Mouse (Mus musculus): Measurements from ENCODE around the gene Ccdc9. TPM values are rescaled to one million over a fixed set of nuclear protein-coding genes. Genes with fewer than 3 reads are reported as not detected.

The Ccdc9 gene
- polyA plus RNA-seq, 2 experiments = 15.9 to 84.8 TPM

GRCm38 (mm10) chr7:16229869-16230268 is 56.7 kb downstream of the Ccdc9 start:
- TF ChIP-seq POLR2A (IDR thresholded peaks at IDR 0.05; ENCODE audit: borderline replicate concordance, extremely low read depth, insufficient read depth, insufficient read length) = no peak
- Histone ChIP-seq H3K36me3 (ENCODE audit: control insufficient read depth, insufficient read depth, low read length) (no peaks in the 10 kb centered on the region), H3K4me1 (ENCODE audit: control insufficient read depth, insufficient read depth, low read length) (no peaks in the 10 kb centered on the region), H3K27me3 (ENCODE audit: control insufficient read depth, insufficient read depth, low read length) (no peaks in the 10 kb centered on the region), H3K27ac (replicated peaks; ENCODE audit: low read depth, low read length) (no peak overlapping the region), H3K4me3 (replicated peaks; ENCODE audit: low read length) (no peak overlapping the region), H3K9ac (ENCODE audit: low read depth, low read length, severe bottlenecking) (no peak overlapping the region), H3K4me2 (replicated peaks; ENCODE audit: low read depth, low read length, severe bottlenecking) (no peak overlapping the region), H3K9me3 (ENCODE audit: control insufficient read depth, low read length) (no peaks in the 10 kb centered on the region)
- 30% methylated on average over 5 of the region's 5 CpGs for WGBS
- ATAC-seq (ENCODE audit: low FRiP score, low read depth) (no peak), DNase-seq (ENCODE audit: low spot score) (no peak)

Other genes starting within 250 kb of the Ccdc9 start
- 20.1 and 26.6 TPM in 2 replicates for gene Bicra, start 238.9 kb downstream of the Ccdc9 start, polyA plus RNA-seq (2012; rRNA removed)
- gene Bicra, start 238.9 kb downstream of the Ccdc9 start, polyA plus RNA-seq (2014; fragmentation: Nextera tagmentation; extraction: Ambion mirVana) = 8.6 and 10.1 TPM in 2 replicates
- gene Zfp541, start 225.0 kb downstream of the Ccdc9 start, polyA plus RNA-seq (2012; rRNA removed) = 0.26 and 0.35 TPM in 2 replicates
- 0.17 TPM in 1 of 2 replicates, not detected in the other for gene Zfp541, start 225.0 kb downstream of the Ccdc9 start, polyA plus RNA-seq (2014; fragmentation: Nextera tagmentation; extraction: Ambion mirVana)
- 212 and 247 TPM in 2 replicates for gene Napa, start 188.3 kb downstream of the Ccdc9 start, polyA plus RNA-seq (2012; rRNA removed)
- 206 and 217 TPM in 2 replicates for gene Napa, start 188.3 kb downstream of the Ccdc9 start, polyA plus RNA-seq (2014; fragmentation: Nextera tagmentation; extraction: Ambion mirVana)
- gene Kptn, start 166.9 kb downstream of the Ccdc9 start, polyA plus RNA-seq (2012; rRNA removed) = 38.0 and 43.1 TPM in 2 replicates
- 28.6 and 33.5 TPM in 2 replicates for gene Kptn, start 166.9 kb downstream of the Ccdc9 start, polyA plus RNA-seq (2014; fragmentation: Nextera tagmentation; extraction: Ambion mirVana)
- 7.3 and 9.8 TPM in 2 replicates for gene Slc8a2, start 157.0 kb downstream of the Ccdc9 start, polyA plus RNA-seq (2012; rRNA removed)
- gene Slc8a2, start 157.0 kb downstream of the Ccdc9 start, polyA plus RNA-seq (2014; fragmentation: Nextera tagmentation; extraction: Ambion mirVana) = 0.23 and 0.28 TPM in 2 replicates
- gene Meis3, start 111.7 kb downstream of the Ccdc9 start, polyA plus RNA-seq (2012; rRNA removed) = 29.3 and 34.2 TPM in 2 replicates
- 15.1 and 16.2 TPM in 2 replicates for gene Meis3, start 111.7 kb downstream of the Ccdc9 start, polyA plus RNA-seq (2014; fragmentation: Nextera tagmentation; extraction: Ambion mirVana)
- 17.0 and 25.9 TPM in 2 replicates for gene Dhx34, start 64.8 kb downstream of the Ccdc9 start, polyA plus RNA-seq (2012; rRNA removed)
- gene Dhx34, start 64.8 kb downstream of the Ccdc9 start, polyA plus RNA-seq (2014; fragmentation: Nextera tagmentation; extraction: Ambion mirVana) = 8.9 and 9.4 TPM in 2 replicates
- 0.15 and 0.32 TPM in 2 replicates for gene C5ar2, start 42.6 kb downstream of the Ccdc9 start, polyA plus RNA-seq (2012; rRNA removed)
- gene C5ar2, start 42.6 kb downstream of the Ccdc9 start, polyA plus RNA-seq (2014; fragmentation: Nextera tagmentation; extraction: Ambion mirVana) = 0.07 TPM in 1 of 2 replicates, not detected in the other
- 3.2 and 5.4 TPM in 2 replicates for gene C5ar1, start 27.3 kb downstream of the Ccdc9 start, polyA plus RNA-seq (2012; rRNA removed)
- gene C5ar1, start 27.3 kb downstream of the Ccdc9 start, polyA plus RNA-seq (2014; fragmentation: Nextera tagmentation; extraction: Ambion mirVana) = 2.8 and 3.1 TPM in 2 replicates
- gene Inafm1, start 13.2 kb downstream of the Ccdc9 start, polyA plus RNA-seq (2012; rRNA removed) = 48.7 and 57.8 TPM in 2 replicates
- gene Inafm1, start 13.2 kb downstream of the Ccdc9 start, polyA plus RNA-seq (2014; fragmentation: Nextera tagmentation; extraction: Ambion mirVana) = 24.3 and 27.4 TPM in 2 replicates
- 7.4 and 11.9 TPM in 2 replicates for gene Bbc3, start 21.6 kb upstream of the Ccdc9 start, polyA plus RNA-seq (2012; rRNA removed)
- 3.7 and 4.0 TPM in 2 replicates for gene Bbc3, start 21.6 kb upstream of the Ccdc9 start, polyA plus RNA-seq (2014; fragmentation: Nextera tagmentation; extraction: Ambion mirVana)
- gene Sae1, start 101.0 kb upstream of the Ccdc9 start, polyA plus RNA-seq (2012; rRNA removed) = 143 and 172 TPM in 2 replicates
- 273 and 289 TPM in 2 replicates for gene Sae1, start 101.0 kb upstream of the Ccdc9 start, polyA plus RNA-seq (2014; fragmentation: Nextera tagmentation; extraction: Ambion mirVana)
- gene Zc3h4, start 114.1 kb upstream of the Ccdc9 start, polyA plus RNA-seq (2012; rRNA removed) = 49.1 and 57.6 TPM in 2 replicates
- 15.7 and 18.9 TPM in 2 replicates for gene Zc3h4, start 114.1 kb upstream of the Ccdc9 start, polyA plus RNA-seq (2014; fragmentation: Nextera tagmentation; extraction: Ambion mirVana)
- 32.8 and 41.6 TPM in 2 replicates for gene Tmem160, start 166.0 kb upstream of the Ccdc9 start, polyA plus RNA-seq (2012; rRNA removed)
- 42.7 and 51.3 TPM in 2 replicates for gene Tmem160, start 166.0 kb upstream of the Ccdc9 start, polyA plus RNA-seq (2014; fragmentation: Nextera tagmentation; extraction: Ambion mirVana)
- 0.03 TPM in 2 replicates for gene Npas1, start 190.9 kb upstream of the Ccdc9 start, polyA plus RNA-seq (2012; rRNA removed)
- 0.15 and 0.21 TPM in 2 replicates for gene Npas1, start 190.9 kb upstream of the Ccdc9 start, polyA plus RNA-seq (2014; fragmentation: Nextera tagmentation; extraction: Ambion mirVana)